Mouse (Mus musculus): ENCODE results near the gene March7. TPM values are rescaled to one million over a fixed set of nuclear protein-coding genes. Genes with fewer than 3 reads are reported as not detected.

Gene March7
- polyA plus RNA-seq, 2 experiments, result 59.7 to 77.8 TPM

DNA sequence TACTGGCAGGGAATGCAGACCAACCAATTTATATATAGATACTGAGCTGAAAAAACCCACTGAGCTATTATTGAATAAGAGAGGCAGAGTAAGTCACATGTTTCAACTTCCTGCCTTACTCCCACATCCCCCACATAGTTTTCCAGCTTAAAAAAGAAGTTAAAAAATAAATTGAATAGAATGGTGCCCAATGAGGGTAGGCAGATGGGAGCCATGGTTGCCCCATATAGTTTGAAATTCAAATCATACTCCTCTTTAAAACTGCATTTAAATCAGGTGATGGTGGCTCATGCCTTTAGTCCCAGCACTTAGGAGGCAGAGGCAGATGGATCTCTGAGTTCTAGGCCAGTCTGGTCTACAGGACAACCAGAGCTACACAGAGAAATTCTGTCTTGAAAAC is 43.8 kb downstream of the March7 start:
- Histone ChIP-seq H3K4me3 (replicated peaks; ENCODE audit: low read length) (no peak overlapping the region), H3K36me3 (ENCODE audit: control insufficient read depth, insufficient read depth, low read length) (peaks cover 29% of the 10 kb centered on the region), H3K4me1 (ENCODE audit: control insufficient read depth, insufficient read depth, low read length) (no peaks in the 10 kb centered on the region), H3K4me2 (replicated peaks; ENCODE audit: low read depth, low read length, severe bottlenecking) (no peak overlapping the region), H3K27me3 (ENCODE audit: control insufficient read depth, insufficient read depth, low read length) (no peaks in the 10 kb centered on the region), H3K9ac (ENCODE audit: low read depth, low read length, severe bottlenecking) (no peak overlapping the region), H3K9me3 (ENCODE audit: control insufficient read depth, low read length) (0 out of 2 replicates have a peak, but pooled peaks cover 8% of the 10 kb centered on the region), H3K27ac (replicated peaks; ENCODE audit: low read depth, low read length) (no peak overlapping the region)
- ATAC-seq (ENCODE audit: low FRiP score, low read depth) (no peak), DNase-seq (ENCODE audit: low spot score) (no peak)
- TF ChIP-seq POLR2A (IDR thresholded peaks at IDR 0.05; ENCODE audit: borderline replicate concordance, extremely low read depth, insufficient read depth, insufficient read length), result no peak

DNA sequence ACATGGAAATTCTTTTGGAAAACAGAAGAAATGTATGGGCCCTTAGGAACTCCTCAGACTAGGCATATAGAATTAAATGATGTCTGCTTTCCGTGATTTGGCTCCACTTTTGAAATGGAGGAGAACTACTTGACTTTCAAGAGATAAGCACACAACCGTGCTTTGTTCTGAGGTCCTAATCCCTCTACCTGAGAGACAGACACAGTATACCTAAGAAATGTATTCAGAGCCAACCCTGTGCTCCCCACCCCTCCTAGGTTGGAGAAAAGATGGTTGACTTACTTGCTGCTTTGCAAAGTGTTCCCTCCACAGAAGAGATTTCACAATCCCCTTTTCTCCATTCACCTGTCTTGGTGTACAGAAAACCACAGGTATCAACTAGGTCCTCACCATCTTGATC is 47.1 kb downstream of the March7 start:
- Histone ChIP-seq H3K9ac (ENCODE audit: low read depth, low read length, severe bottlenecking) (no peak overlapping the region), H3K36me3 (ENCODE audit: control insufficient read depth, insufficient read depth, low read length) (peaks cover 12% of the 10 kb centered on the region), H3K27ac (replicated peaks; ENCODE audit: low read depth, low read length) (no peak overlapping the region), H3K4me1 (ENCODE audit: control insufficient read depth, insufficient read depth, low read length) (no peaks in the 10 kb centered on the region), H3K9me3 (ENCODE audit: control insufficient read depth, low read length) (0 out of 2 replicates have a peak, but pooled peaks cover 8% of the 10 kb centered on the region), H3K27me3 (ENCODE audit: control insufficient read depth, insufficient read depth, low read length) (no peaks in the 10 kb centered on the region), H3K4me2 (replicated peaks; ENCODE audit: low read depth, low read length, severe bottlenecking) (no peak overlapping the region), H3K4me3 (replicated peaks; ENCODE audit: low read length) (no peak overlapping the region)
- DNase-seq (ENCODE audit: low spot score), result no peak
- 91% methylated on average over 2 of the region's 2 CpGs for WGBS
- no peak for ATAC-seq (ENCODE audit: low FRiP score, low read depth)
- no peak for TF ChIP-seq POLR2A (IDR thresholded peaks at IDR 0.05; ENCODE audit: borderline replicate concordance, extremely low read depth, insufficient read depth, insufficient read length)

DNA sequence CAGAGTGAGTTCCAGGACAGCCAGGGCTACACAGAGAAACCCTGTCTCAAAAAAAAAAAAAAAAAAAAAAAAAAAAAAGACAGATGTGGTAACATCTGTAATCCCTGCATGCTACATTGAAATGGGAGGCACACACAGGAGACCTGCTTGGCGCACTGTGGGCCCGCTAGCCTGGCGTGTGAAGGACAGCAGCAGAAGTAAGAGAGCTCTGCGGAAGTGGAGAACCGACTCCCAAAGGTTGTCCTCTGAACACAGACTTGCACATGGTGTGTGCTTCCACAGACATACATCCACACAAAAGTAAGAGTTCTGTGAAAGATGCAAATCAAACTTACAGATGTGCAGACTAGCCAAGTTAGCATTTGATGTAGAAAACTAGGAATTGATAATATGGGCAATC is 49.5 kb downstream of the March7 start:
- no peak overlapping the region for H3K4me3 ChIP-seq (replicated peaks; ENCODE audit: low read length)
- H3K4me1 ChIP-seq (ENCODE audit: control insufficient read depth, insufficient read depth, low read length), result no peaks in the 10 kb centered on the region
- H3K27me3 ChIP-seq (ENCODE audit: control insufficient read depth, insufficient read depth, low read length), result no peaks in the 10 kb centered on the region
- WGBS, result 97% methylated on average over 5 of the region's 5 CpGs
- DNase-seq (ENCODE audit: low spot score) (no peak), ATAC-seq (ENCODE audit: low FRiP score, low read depth) (no peak)
- no peak overlapping the region for H3K27ac ChIP-seq (replicated peaks; ENCODE audit: low read depth, low read length)
- 0 out of 2 replicates have a peak, but pooled peaks cover 8% of the 10 kb centered on the region for H3K9me3 ChIP-seq (ENCODE audit: control insufficient read depth, low read length)
- peaks cover 11% of the 10 kb centered on the region for H3K36me3 ChIP-seq (ENCODE audit: control insufficient read depth, insufficient read depth, low read length)
- no peak overlapping the region for H3K4me2 ChIP-seq (replicated peaks; ENCODE audit: low read depth, low read length, severe bottlenecking)
- no peak overlapping the region for H3K9ac ChIP-seq (ENCODE audit: low read depth, low read length, severe bottlenecking)
- no peak for TF ChIP-seq POLR2A (IDR thresholded peaks at IDR 0.05; ENCODE audit: borderline replicate concordance, extremely low read depth, insufficient read depth, insufficient read length)

DNA sequence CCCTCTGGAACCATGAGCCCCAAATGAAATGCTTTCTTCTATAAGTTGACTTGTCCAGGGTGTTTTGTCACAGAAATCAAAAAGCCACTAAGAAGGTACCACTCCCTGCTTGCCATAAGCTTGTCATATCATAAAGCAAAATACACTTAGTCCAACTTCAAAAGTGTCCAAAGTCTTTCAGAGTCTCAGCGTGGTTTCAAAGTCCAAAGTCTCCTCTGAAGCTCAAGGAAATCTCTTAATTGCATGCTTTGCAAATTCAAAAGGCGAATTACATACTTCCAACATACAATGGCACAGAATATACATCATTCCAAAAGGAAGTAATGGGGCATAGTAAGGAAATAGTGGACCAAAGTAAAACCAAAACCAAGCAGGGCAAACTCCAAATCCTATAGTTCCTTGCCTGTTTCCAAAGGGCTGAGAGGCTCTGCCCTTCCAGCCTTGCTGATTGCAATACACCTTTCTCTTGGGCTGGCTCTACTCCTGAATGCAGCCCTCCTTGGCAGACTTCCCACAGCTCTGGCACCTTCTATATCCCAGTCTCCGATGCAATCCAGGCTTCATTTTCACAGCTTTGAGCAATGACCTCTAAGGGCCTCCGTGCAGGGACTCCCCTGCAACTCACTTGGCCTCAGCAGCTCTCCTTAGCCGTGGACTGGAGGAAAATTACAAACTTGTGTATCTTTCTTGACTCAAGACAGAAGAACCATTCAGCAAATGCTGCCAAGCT is 51.1 kb downstream of the March7 start:
- no peaks in the 10 kb centered on the region for H3K27me3 ChIP-seq (ENCODE audit: control insufficient read depth, insufficient read depth, low read length)
- H3K4me1 ChIP-seq (ENCODE audit: control insufficient read depth, insufficient read depth, low read length), result no peaks in the 10 kb centered on the region
- H3K9me3 ChIP-seq (ENCODE audit: control insufficient read depth, low read length), result 0 out of 2 replicates have a peak, but pooled peaks cover 8% of the 10 kb centered on the region
- H3K9ac ChIP-seq (ENCODE audit: low read depth, low read length, severe bottlenecking), result no peak overlapping the region
- H3K27ac ChIP-seq (replicated peaks; ENCODE audit: low read depth, low read length), result no peak overlapping the region
- no peak overlapping the region for H3K4me3 ChIP-seq (replicated peaks; ENCODE audit: low read length)
- H3K36me3 ChIP-seq (ENCODE audit: control insufficient read depth, insufficient read depth, low read length), result peaks cover 4% of the 10 kb centered on the region
- DNase-seq (ENCODE audit: low spot score), result no peak
- WGBS, result 78% methylated on average over 5 of the region's 5 CpGs
- no peak overlapping the region for H3K4me2 ChIP-seq (replicated peaks; ENCODE audit: low read depth, low read length, severe bottlenecking)
- no peak for TF ChIP-seq POLR2A (IDR thresholded peaks at IDR 0.05; ENCODE audit: borderline replicate concordance, extremely low read depth, insufficient read depth, insufficient read length)
- ATAC-seq (ENCODE audit: low FRiP score, low read depth), result no peak

DNA sequence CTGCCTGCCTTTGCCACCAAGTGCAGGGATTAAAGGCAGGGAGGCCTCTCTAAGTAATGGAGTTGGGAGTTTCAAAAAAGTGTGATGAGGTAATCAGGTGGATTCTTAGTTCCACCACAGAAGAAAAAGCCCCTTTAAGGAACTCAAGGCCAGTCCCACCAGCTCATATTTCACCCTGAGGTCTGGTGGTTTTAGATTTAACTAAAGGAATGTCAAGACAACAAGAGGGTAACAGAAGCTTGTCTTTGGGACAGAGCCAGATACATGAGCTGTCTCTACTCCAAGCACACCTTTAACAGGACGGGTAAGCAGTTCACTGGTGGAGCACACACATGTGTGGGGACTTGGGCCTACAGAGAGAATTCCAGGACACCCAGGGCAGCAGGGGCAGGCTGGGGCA is 57.9 kb downstream of the March7 start:
- Histone ChIP-seq H3K4me2 (replicated peaks; ENCODE audit: low read depth, low read length, severe bottlenecking) (no peak overlapping the region), H3K4me1 (ENCODE audit: control insufficient read depth, insufficient read depth, low read length) (peaks cover 7% of the 10 kb centered on the region), H3K36me3 (ENCODE audit: control insufficient read depth, insufficient read depth, low read length) (no peaks in the 10 kb centered on the region), H3K27me3 (ENCODE audit: control insufficient read depth, insufficient read depth, low read length) (no peaks in the 10 kb centered on the region), H3K27ac (replicated peaks; ENCODE audit: low read depth, low read length) (no peak overlapping the region), H3K9ac (ENCODE audit: low read depth, low read length, severe bottlenecking) (no peak overlapping the region), H3K9me3 (ENCODE audit: control insufficient read depth, low read length) (no peaks in the 10 kb centered on the region), H3K4me3 (replicated peaks; ENCODE audit: low read length) (no peak overlapping the region)
- TF ChIP-seq POLR2A (IDR thresholded peaks at IDR 0.05; ENCODE audit: borderline replicate concordance, extremely low read depth, insufficient read depth, insufficient read length), result no peak
- ATAC-seq (ENCODE audit: low FRiP score, low read depth), result peak; percentile 55; the same call in 1 of the 2 replicates
- peak; percentile 26 for DNase-seq (ENCODE audit: low spot score)
- 14% methylated on average over 1 of the region's 1 CpGs for WGBS

Measured in limb, embryonic 14.5 days (tissue).